Mouse (Mus musculus): ENCODE measurements around the gene Pip4k2a. TPM values are rescaled to one million over a fixed set of nuclear protein-coding genes. Genes with fewer than 3 reads are reported as not detected.

The Pip4k2a gene
- polyA plus RNA-seq, 1 experiment from 2014 or later, result 10.7 TPM

DNA sequence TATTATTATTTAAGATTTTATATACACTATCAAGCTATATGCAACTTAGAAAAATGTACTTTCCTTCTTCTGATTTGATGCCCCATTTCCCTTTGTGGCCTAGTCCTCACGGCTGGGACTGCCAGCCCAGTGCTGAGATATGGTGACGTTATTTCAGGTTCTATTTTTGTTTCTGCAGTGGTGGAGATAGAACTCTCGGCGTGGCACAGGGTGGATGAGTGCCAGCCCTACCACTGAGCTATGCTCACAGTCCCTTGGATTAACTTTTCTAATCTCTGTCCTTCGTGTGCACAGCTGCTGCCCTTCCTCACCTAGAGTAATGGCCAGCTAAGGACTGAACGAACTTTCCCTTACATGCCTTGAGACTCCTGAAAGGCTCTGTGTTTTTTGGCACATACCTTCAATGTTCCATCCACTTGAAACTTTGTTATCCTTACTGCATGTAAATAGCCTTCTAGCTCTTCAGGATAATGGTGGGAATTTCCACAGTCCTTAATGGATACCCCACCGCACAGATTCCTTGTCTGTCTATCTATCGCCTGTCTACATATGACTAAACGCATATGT, 164.8 kb downstream of the Pip4k2a start:
- 87% methylated on average over 9 of the region's 9 CpGs for WGBS
- Histone ChIP-seq H3K4me3 (no peak overlapping the region), H3K36me3 (replicated peaks) (no peaks in the 10 kb centered on the region), H3K27ac (no peak overlapping the region), H3K4me2 (no peak overlapping the region), H3K27me3 (replicated peaks) (no peaks in the 10 kb centered on the region), H3K4me1 (no peaks in the 10 kb centered on the region), H3K9me3 (no peaks in the 10 kb centered on the region), H3K9ac (no peak overlapping the region)
- ATAC-seq (replicated peaks), result no peak

DNA sequence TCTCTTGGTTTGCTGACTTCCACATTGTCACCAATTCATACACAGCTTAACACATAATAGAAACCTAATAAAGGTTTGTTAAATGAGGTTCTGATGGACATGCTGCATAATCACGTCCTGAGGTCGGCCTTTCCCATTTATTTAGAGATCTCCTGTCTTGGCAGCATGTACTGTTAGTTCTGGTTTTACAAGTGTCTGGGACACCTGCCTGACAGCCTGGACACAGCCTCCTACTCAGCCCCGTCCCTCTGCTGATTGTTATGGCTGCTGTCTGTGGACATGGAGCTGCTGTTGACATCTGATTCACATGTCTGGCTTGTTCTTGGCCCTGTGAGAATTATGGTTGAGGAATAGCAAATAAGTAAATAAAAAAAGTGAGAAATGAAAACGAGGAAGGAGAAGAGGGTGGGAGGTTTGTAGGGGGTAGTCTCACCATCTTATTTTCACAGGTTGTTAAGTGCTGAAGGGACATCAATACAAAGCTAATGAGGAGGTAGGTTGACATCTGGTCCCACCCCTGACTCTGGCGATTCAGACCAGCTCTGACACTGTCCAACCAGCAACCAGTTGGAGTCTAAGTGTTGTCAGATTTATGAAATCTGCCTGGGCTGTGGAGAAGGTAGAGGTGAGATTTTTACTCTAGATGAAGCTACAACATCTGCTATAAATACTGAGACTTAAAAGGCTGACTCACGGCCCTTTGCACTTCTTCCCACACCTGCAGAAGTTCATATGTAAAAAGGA, 166.7 kb downstream of the Pip4k2a start:
- H3K4me2 ChIP-seq, result no peak overlapping the region
- no peak overlapping the region for H3K27ac ChIP-seq
- no peaks in the 10 kb centered on the region for H3K9me3 ChIP-seq
- H3K36me3 ChIP-seq (replicated peaks), result no peaks in the 10 kb centered on the region
- ATAC-seq (replicated peaks), result no peak
- no peak overlapping the region for H3K4me3 ChIP-seq
- H3K27me3 ChIP-seq (replicated peaks), result no peaks in the 10 kb centered on the region
- no peak overlapping the region for H3K9ac ChIP-seq
- WGBS, result 82% methylated on average over 6 of the region's 6 CpGs
- no peaks in the 10 kb centered on the region for H3K4me1 ChIP-seq

- Histone ChIP-seq H3K27me3 (replicated peaks) (no peaks in the 10 kb centered on the region), H3K4me3 (no peak overlapping the region), H3K4me2 (no peak overlapping the region), H3K9me3 (no peaks in the 10 kb centered on the region), H3K36me3 (replicated peaks) (no peaks in the 10 kb centered on the region), H3K9ac (no peak overlapping the region), H3K27ac (no peak overlapping the region), H3K4me1 (peaks cover 18% of the 10 kb centered on the region)
- ATAC-seq (replicated peaks), result 0 out of 2 replicates have a peak, but pooled peaks have one; percentile 17
- WGBS, result 50% methylated on average over 9 of the region's 9 CpGs
Observed at GRCm38 (mm10) chr2:18822711-18823110, 175.2 kb downstream of the Pip4k2a start.

GRCm38 (mm10) chr2:18821451-18822379, 176.2 kb downstream of the Pip4k2a start:
- WGBS, result 47% methylated on average over 18 of the region's 18 CpGs
- Histone ChIP-seq H3K36me3 (replicated peaks) (no peaks in the 10 kb centered on the region), H3K9me3 (no peaks in the 10 kb centered on the region), H3K4me2 (no peak overlapping the region), H3K27me3 (replicated peaks) (no peaks in the 10 kb centered on the region), H3K27ac (no peak overlapping the region), H3K4me3 (no peak overlapping the region), H3K4me1 (peaks cover 18% of the 10 kb centered on the region), H3K9ac (no peak overlapping the region)
- 0 out of 2 replicates have a peak, but pooled peaks have one; percentile 53 for ATAC-seq (replicated peaks)

GRCm38 (mm10) chr2:18819520-18819919, 178.4 kb downstream of the Pip4k2a start:
- no peak overlapping the region for H3K27ac ChIP-seq
- H3K36me3 ChIP-seq (replicated peaks), result no peaks in the 10 kb centered on the region
- H3K4me1 ChIP-seq, result peaks cover 18% of the 10 kb centered on the region
- H3K27me3 ChIP-seq (replicated peaks), result no peaks in the 10 kb centered on the region
- ATAC-seq (replicated peaks), result no peak
- H3K4me2 ChIP-seq, result no peak overlapping the region
- H3K9ac ChIP-seq, result no peak overlapping the region
- H3K9me3 ChIP-seq, result no peaks in the 10 kb centered on the region
- WGBS, result 80% methylated on average over 7 of the region's 7 CpGs
- no peak overlapping the region for H3K4me3 ChIP-seq

DNA sequence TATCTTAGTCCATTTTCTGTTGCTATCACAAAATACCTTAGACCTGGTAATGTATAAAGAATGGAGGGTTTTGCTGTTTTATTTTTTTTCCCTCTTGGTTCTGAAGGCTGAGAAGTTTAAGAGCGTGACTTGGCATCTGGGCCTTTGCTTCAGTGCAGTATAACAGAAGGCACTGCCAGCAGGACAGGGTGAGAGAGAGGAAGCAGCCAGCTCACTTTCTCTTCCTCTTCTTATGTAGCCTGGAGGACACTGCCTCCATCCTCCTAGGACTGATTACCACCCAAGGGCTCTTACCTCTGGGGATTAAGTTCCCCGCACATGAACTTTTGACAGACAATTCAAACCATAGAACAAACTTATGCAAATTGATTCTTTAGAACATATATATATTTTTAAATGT, 181.9 kb downstream of the Pip4k2a start:
- H3K9ac ChIP-seq, result no peak overlapping the region
- ATAC-seq (replicated peaks), result no peak
- H3K4me2 ChIP-seq, result no peak overlapping the region
- H3K27me3 ChIP-seq (replicated peaks), result no peaks in the 10 kb centered on the region
- 88% methylated on average over 2 of the region's 2 CpGs for WGBS
- no peak overlapping the region for H3K27ac ChIP-seq
- H3K36me3 ChIP-seq (replicated peaks), result no peaks in the 10 kb centered on the region
- H3K9me3 ChIP-seq, result no peaks in the 10 kb centered on the region
- no peak overlapping the region for H3K4me3 ChIP-seq
- H3K4me1 ChIP-seq, result no peaks in the 10 kb centered on the region

DNA sequence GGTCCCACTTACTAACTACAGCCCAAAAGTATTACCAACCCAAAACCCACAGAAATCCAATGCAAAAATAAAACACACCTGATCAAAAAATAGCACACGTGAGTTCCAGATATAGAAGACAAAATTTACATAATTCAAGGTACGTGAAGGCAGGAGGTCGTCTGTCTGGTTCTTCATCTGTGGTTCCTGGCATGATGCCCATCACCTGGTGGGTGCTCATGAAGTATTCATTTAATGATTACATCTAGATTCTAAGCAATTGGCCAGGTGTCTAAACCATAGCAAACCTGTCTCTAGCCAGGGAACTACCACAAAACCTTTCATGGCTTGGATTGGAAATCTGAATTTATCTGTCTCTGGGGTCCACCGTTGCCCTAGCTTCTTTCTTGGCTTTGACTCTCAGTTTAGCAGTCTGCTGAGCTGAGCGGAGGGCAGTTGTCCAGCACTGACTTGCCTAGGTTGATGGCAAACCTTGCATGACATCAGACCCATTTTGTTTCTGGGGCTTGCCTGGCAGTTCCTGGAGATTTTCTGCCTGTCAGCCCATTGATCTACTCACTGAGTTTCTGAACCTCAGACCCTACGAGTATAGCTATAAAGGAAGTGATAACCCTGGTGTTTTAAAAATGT, 182.5 kb downstream of the Pip4k2a start:
- H3K9ac ChIP-seq, result no peak overlapping the region
- H3K4me3 ChIP-seq, result no peak overlapping the region
- no peaks in the 10 kb centered on the region for H3K9me3 ChIP-seq
- no peaks in the 10 kb centered on the region for H3K4me1 ChIP-seq
- 80% methylated on average over 6 of the region's 6 CpGs for WGBS
- H3K4me2 ChIP-seq, result no peak overlapping the region
- no peak overlapping the region for H3K27ac ChIP-seq
- no peaks in the 10 kb centered on the region for H3K36me3 ChIP-seq (replicated peaks)
- H3K27me3 ChIP-seq (replicated peaks), result no peaks in the 10 kb centered on the region
- no peak for ATAC-seq (replicated peaks)

DNA sequence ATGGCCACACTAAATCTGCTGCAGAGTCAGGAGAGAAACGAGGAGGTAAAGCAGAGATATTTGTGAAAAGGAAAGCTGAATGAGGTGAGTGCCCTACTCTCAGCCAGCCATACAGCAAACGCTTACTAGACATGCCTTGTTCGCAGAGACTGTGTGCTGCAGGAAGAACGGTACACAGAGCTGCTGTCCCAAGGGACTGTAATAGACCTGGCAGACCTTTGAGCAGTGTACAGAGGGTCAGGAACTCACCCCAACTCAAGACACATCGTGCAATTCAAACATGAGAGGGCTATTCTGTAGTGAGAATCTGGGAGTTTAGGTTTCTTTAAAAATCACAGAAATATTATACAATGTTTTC, 183.5 kb downstream of the Pip4k2a start:
- no peak overlapping the region for H3K27ac ChIP-seq
- H3K27me3 ChIP-seq (replicated peaks), result no peaks in the 10 kb centered on the region
- no peak overlapping the region for H3K4me2 ChIP-seq
- H3K4me1 ChIP-seq, result no peaks in the 10 kb centered on the region
- peak; percentile 57; the same call in 1 of the 2 replicates for ATAC-seq (replicated peaks)
- H3K36me3 ChIP-seq (replicated peaks), result no peaks in the 10 kb centered on the region
- WGBS, result 44% methylated on average over 5 of the region's 5 CpGs
- H3K9ac ChIP-seq, result no peak overlapping the region
- no peak overlapping the region for H3K4me3 ChIP-seq
- H3K9me3 ChIP-seq, result no peaks in the 10 kb centered on the region

DNA sequence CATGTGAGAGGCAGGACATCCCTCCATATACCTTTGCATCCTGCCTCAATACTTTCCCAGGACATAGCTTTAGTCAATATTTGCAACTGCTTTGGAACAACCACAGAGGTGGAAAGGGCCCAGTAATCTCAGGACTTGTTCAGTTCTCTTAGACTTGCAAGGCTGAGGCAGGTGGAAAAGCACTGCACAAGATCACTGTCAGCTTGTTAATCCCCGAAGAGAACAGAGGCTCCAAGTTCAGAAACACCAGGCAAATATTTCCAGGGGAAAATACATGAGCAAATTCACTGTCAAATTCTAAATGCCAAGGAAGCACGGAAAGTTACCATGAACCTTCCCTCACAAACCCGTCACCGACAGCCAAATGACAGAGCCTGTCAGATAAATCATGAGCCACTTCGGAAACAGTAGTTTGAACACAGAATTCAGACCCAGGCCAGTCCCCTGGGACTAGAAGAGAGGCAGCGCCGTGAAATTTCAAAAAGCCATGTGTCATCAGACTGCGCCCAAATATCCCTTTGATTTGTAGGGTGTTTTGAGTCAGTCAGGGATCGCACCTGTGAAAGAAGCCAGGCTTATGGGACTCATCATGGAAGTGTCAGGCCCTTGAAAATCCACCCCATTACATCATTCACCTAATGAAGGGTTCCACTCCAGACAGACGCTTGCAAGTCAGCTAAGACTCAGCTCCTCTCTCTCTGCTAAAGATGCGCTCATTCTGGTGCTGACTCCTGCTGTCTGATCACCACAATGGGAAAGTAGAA, 184.1 kb downstream of the Pip4k2a start:
- peak; percentile 29; the same call in 1 of the 2 replicates for ATAC-seq (replicated peaks)
- Histone ChIP-seq H3K4me1 (no peaks in the 10 kb centered on the region), H3K9ac (no peak overlapping the region), H3K27me3 (replicated peaks) (no peaks in the 10 kb centered on the region), H3K9me3 (no peaks in the 10 kb centered on the region), H3K4me3 (no peak overlapping the region), H3K4me2 (no peak overlapping the region), H3K36me3 (replicated peaks) (no peaks in the 10 kb centered on the region), H3K27ac (no peak overlapping the region)
- WGBS, result 70% methylated on average over 11 of the region's 11 CpGs

DNA sequence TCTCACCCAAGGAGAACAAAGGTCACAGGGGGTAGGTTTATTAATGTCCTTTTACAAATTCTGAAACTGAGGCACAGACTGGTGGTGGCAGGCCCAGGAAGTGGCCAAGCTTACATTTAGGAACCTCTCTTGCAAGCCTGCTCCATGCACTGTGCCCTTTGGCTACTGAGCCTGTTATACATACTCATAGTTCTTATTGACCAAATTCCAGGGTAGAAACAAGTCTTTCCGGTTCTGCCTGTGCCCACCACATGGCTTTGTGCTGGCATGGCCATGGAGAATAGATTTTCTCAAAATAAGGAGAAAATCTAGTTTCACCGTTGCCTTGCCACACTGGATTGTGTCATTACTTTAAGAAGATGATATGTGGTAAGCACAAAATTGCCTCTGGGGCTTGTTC, 190.0 kb downstream of the Pip4k2a start:
- Histone ChIP-seq H3K4me1 (no peaks in the 10 kb centered on the region), H3K27me3 (replicated peaks) (no peaks in the 10 kb centered on the region), H3K27ac (no peak overlapping the region), H3K9ac (no peak overlapping the region), H3K36me3 (replicated peaks) (no peaks in the 10 kb centered on the region), H3K4me2 (no peak overlapping the region), H3K4me3 (no peak overlapping the region), H3K9me3 (no peaks in the 10 kb centered on the region)
- ATAC-seq (replicated peaks), result no peak
- WGBS, result 78% methylated on average over 2 of the region's 2 CpGs

- peak; percentile 1; the same call in 1 of the 2 replicates for ATAC-seq (replicated peaks)
- H3K4me1 ChIP-seq, result peaks cover 41% of the 10 kb centered on the region
- no peaks in the 10 kb centered on the region for H3K9me3 ChIP-seq
- no peaks in the 10 kb centered on the region; the same call in 1 of the 2 replicates for H3K27me3 ChIP-seq (replicated peaks)
- 0 out of 2 replicates have a peak overlapping the region, but pooled peaks have one; percentile 66 for H3K9ac ChIP-seq
- H3K4me2 ChIP-seq, result peak overlapping the region; percentile 86
- 6% methylated on average over 19 of the region's 19 CpGs for WGBS
- H3K27ac ChIP-seq, result peak overlapping the region; percentile 87; the same call in 1 of the 2 replicates
- peak overlapping the region; percentile 47 for H3K4me3 ChIP-seq
- no peaks in the 10 kb centered on the region for H3K36me3 ChIP-seq (replicated peaks)
Observed at GRCm38 (mm10) chr2:18801281-18801862, 196.6 kb downstream of the Pip4k2a start.
